Mouse (Mus musculus) hindbrain, embryonic 10.5 days (tissue): ENCODE measurements around the gene Wwp2. TPM values are rescaled to one million over a fixed set of nuclear protein-coding genes. Genes with fewer than 3 reads are reported as not detected.

Experiments
- DNase-seq: peaks from one replicate; pipeline ENCODE4 v3.0.0-alpha.2; 2017; ENCODE audit warnings: low spot score
- H3K27ac ChIP-seq: fragments of 300-500 bp; sonication (generic); 2 replicates; pipeline ENCODE4 v1.5.1; 2016; ENCODE audit warnings: mild to moderate bottlenecking, moderate library complexity
- H3K27me3 ChIP-seq: fragments of 300-500 bp; sonication (generic); 2 replicates; pipeline ENCODE4 v1.6.1; 2016; ENCODE audit warnings: mild to moderate bottlenecking; ENCODE audit not compliant: poor library complexity, insufficient read depth, severe bottlenecking
- H3K36me3 ChIP-seq: fragments of 300-500 bp; sonication (generic); 2 replicates; pipeline ENCODE4 v1.6.1; 2016; ENCODE audit warnings: mild to moderate bottlenecking, moderate library complexity
- H3K4me1 ChIP-seq: fragments of 300-500 bp; sonication (generic); replicated peaks from 2 replicates; pipeline ENCODE4 v1.6.1; 2016; ENCODE audit warnings: mild to moderate bottlenecking
- H3K4me3 ChIP-seq: fragments of 300-500 bp; sonication (generic); 2 replicates; pipeline ENCODE4 v1.5.1; 2016; ENCODE audit warnings: mild to moderate bottlenecking, moderate library complexity
- H3K9me3 ChIP-seq: fragments of 300-500 bp; sonication (generic); 2 replicates; pipeline ENCODE4 v1.6.1; 2016; ENCODE audit warnings: mild to moderate bottlenecking, moderate library complexity
- WGBS: fragments of 180-500 bp; shearing (Covaris S2); methylation state at CpG from one replicate; pipeline ENCODE4 v1.1.7; 2016; 5-methylcytosine and 5-hydroxymethylcytosine counted together
- polyA plus RNA-seq: library from polyadenylated mRNA; unstranded; fragments of >200 nt; fragmentation: Nextera tagmentation; extraction: Ambion mirVana; gene quantifications from 2 replicates; pipeline ENCODE4 v1.2.1, GENCODE M21; 2016

Gene Wwp2
- polyA plus RNA-seq, 1 experiment from 2014 or later = 64.6 TPM

DNA sequence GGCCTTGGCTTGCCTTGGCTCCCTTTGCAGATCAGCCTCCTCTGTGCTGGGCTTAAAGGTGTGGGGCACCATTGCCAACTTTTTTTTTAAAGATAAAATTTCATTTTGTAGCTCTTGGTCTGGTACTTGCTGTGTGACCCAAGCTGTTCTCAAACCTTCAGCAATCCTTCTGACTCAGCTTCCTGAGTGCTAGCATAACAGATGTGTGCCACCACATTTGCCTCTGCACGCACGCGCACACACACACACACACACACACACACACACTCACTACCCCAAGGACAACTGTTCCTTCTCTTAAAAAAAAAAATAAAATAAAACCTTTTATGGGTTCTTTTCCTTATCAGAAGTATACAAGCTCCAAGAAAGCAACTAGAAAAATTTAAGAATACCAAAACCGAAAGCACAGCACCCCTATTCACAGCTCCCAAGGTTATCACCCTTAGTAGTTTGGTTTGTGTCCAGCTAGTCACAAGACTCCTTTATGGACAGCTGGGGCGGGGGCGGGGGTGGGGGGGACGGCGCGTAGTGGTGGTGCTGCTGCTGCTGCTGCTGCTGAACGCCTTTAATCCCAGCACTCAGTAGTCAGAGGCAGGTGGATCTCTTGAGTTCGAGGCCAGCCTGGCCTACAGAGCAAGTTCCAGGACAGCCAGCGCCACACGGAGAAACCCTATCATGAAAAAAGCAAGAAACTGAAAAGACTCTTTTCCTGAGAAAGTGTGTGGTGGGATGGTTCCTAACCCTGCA, 68.2 kb downstream of the Wwp2 start:
- H3K9me3 ChIP-seq = no peaks in the 10 kb centered on the region
- no peak for DNase-seq
- peaks cover 23% of the 10 kb centered on the region for H3K36me3 ChIP-seq
- H3K4me3 ChIP-seq = no peak overlapping the region
- H3K4me1 ChIP-seq = peaks cover 27% of the 10 kb centered on the region
- no peaks in the 10 kb centered on the region for H3K27me3 ChIP-seq
- WGBS = 84% methylated on average over 13 of the region's 13 CpGs
- peak overlapping the region; percentile 54; the same call in 1 of the 2 replicates for H3K27ac ChIP-seq

DNA sequence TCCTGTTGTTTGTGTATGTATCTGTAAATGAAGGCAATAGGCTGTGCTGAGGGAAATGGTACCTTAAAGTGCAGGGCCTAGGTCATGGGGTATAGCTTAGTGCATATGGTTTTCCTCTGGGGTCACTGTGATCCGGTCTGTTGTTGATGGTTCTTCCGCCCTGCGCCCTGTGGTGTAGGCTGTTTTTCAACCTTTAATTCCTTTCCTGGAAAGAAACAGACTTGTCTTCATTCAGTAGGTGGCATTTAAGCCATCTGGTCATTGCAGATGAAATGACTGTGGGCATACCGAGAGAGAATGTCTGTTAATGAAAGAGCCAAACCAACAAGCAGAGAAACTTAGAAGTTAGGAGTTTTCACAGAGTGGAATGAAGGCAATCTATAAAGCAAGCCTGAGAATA, 69.1 kb downstream of the Wwp2 start:
- no peak overlapping the region for H3K4me3 ChIP-seq
- peak overlapping the region; percentile 51 for H3K27ac ChIP-seq

DNA sequence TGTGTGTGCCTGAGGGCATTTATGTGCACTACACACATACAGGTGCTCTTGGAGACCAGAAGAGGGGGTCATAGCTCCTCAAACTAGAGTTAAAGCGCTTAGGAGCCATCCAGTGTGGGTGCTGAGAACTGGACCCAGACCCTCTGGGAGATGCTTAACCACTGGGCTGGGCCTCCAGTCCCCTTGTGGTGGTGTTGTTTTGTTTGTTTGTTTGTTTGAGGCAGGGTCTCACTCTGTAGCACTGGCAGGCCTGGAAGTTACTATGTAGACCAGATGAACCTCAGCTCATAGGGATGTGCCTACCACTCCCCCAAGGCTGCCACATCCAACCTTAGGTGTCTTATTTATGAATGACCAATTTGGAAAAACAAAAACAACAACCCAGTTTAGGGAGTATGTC, 70.9 kb downstream of the Wwp2 start:
- H3K27me3 ChIP-seq = no peaks in the 10 kb centered on the region
- peaks cover 27% of the 10 kb centered on the region for H3K4me1 ChIP-seq
- no peak overlapping the region for H3K27ac ChIP-seq
- H3K9me3 ChIP-seq = no peaks in the 10 kb centered on the region
- H3K36me3 ChIP-seq = peaks cover 23% of the 10 kb centered on the region
- no peak overlapping the region for H3K4me3 ChIP-seq
- no peak for DNase-seq
- 86% methylated on average over 1 of the region's 1 CpGs for WGBS

More for the DNA sequence above, 69.1 kb downstream of the Wwp2 start:
- Histone ChIP-seq H3K36me3 (peaks cover 23% of the 10 kb centered on the region), H3K9me3 (no peaks in the 10 kb centered on the region), H3K4me1 (peaks cover 27% of the 10 kb centered on the region), H3K27me3 (no peaks in the 10 kb centered on the region)
- DNase-seq = no peak
- WGBS = 81% methylated on average over 4 of the region's 4 CpGs

DNA sequence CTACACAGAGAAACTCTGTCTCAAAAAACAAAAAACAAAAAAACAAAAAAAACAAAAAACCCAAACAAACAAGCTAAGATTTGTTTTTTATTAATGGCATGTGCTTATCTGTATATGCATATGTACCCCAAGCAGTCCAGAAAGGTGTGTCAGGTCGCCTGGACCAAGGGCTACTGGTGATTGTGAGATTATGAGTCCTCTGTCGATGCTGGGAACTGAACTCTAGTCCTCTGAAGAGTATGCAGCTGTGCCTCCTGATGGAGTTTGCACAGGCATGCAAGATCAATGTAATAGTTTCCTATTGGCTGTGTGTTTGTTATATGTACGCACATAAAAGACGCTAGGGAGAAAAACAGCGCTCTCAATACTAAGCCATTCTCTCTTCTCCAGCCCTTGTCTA, 74.0 kb downstream of the Wwp2 start:
- 92% methylated on average over 5 of the region's 5 CpGs for WGBS
- H3K4me3 ChIP-seq = no peak overlapping the region
- H3K27me3 ChIP-seq = no peaks in the 10 kb centered on the region
- no peaks in the 10 kb centered on the region for H3K9me3 ChIP-seq
- H3K36me3 ChIP-seq = peaks cover 23% of the 10 kb centered on the region
- H3K27ac ChIP-seq = no peak overlapping the region
- no peak for DNase-seq
- peaks cover under 1% of the 10 kb centered on the region; the same call in 1 of the 2 replicates for H3K4me1 ChIP-seq

GRCm38 (mm10) chr8:107510766-107511165, 74.6 kb downstream of the Wwp2 start:
- Histone ChIP-seq H3K27me3 (no peaks in the 10 kb centered on the region), H3K4me3 (no peak overlapping the region), H3K9me3 (no peaks in the 10 kb centered on the region), H3K4me1 (no peaks in the 10 kb centered on the region), H3K27ac (no peak overlapping the region), H3K36me3 (peaks cover 23% of the 10 kb centered on the region)
- DNase-seq = no peak
- 90% methylated on average over 3 of the region's 3 CpGs for WGBS

GRCm38 (mm10) chr8:107513249-107513648, 77.1 kb downstream of the Wwp2 start:
- 88% methylated on average over 2 of the region's 2 CpGs for WGBS
- no peak for DNase-seq
- H3K27ac ChIP-seq = no peak overlapping the region
- no peaks in the 10 kb centered on the region for H3K4me1 ChIP-seq
- H3K27me3 ChIP-seq = no peaks in the 10 kb centered on the region
- no peaks in the 10 kb centered on the region for H3K9me3 ChIP-seq
- peaks cover 9% of the 10 kb centered on the region for H3K36me3 ChIP-seq
- no peak overlapping the region for H3K4me3 ChIP-seq

DNA sequence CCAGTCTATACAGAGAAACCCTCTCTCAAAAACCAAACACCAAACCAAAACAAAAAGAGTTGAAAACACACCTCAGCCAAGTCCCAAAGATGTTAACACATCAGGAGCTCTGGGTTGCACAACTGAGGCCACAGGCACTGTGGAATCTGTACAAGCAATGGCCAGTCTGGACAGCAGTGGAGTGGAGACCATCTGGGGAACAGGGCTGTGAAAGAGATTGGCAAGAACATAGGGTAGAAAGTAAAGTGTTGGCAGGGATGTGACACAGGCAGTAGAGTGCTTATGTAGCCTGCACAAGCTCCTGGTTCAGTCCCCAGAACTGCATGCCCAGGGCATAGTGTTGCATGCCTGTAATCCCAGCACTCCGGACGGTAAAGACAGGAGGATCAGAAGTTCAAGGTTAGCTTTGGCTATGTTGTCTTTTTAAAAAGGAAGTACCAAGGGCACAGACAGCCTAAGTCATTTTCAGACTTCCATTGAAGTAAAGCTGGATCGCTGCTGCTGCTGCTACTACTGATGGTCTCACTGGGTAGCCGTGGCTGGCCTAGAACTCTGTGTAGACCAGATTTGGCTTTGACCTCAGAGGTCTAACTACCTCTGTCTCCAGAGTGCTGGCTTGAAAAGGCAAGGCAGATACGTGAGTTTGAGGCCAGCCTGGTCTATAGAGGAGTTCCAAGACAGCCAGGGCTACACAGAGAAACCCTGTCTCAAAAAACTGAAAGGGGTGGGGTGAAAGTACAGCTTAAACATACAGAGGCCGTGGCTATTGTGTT, 79.0 kb downstream of the Wwp2 start:
- WGBS = 92% methylated on average over 6 of the region's 6 CpGs
- Histone ChIP-seq H3K4me3 (no peak overlapping the region), H3K27ac (no peak overlapping the region)

DNA sequence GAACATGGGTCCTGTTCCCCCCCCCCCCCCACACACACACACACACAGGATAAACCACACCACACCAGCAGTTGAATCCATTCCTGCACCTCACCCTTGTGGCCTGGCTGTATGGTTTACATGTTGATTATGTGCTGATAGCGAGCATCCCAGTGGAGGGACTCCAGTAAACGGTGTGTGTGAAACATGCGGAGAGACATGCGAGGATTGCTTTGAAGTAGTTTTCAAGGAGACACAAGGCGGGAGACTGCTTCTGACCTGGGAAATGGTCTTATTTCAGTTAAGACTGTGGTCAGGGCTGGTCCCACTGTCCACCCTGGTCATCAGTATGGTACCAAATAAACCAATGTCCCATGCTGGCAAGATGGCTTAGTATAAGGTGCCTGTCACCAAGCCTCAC, 82.6 kb downstream of the Wwp2 start:
- DNase-seq = no peak
- H3K4me1 ChIP-seq = 0 out of 2 replicates have a peak, but pooled peaks cover 8% of the 10 kb centered on the region
- H3K27ac ChIP-seq = no peak overlapping the region
- no peak overlapping the region for H3K4me3 ChIP-seq
- no peaks in the 10 kb centered on the region for H3K9me3 ChIP-seq
- H3K27me3 ChIP-seq = no peaks in the 10 kb centered on the region
- peaks cover 16% of the 10 kb centered on the region for H3K36me3 ChIP-seq
- WGBS = 85% methylated on average over 5 of the region's 5 CpGs

More for the DNA sequence above, 79.0 kb downstream of the Wwp2 start:
- H3K4me1 ChIP-seq = 0 out of 2 replicates have a peak, but pooled peaks cover 8% of the 10 kb centered on the region
- no peaks in the 10 kb centered on the region for H3K9me3 ChIP-seq
- DNase-seq = no peak
- no peaks in the 10 kb centered on the region for H3K27me3 ChIP-seq
- H3K36me3 ChIP-seq = peaks cover 16% of the 10 kb centered on the region

GRCm38 (mm10) chr8:107519860-107520259, 83.7 kb downstream of the Wwp2 start:
- H3K27ac ChIP-seq = no peak overlapping the region

GRCm38 (mm10) chr8:107521788-107522554, 85.8 kb downstream of the Wwp2 start:
- no peak overlapping the region for H3K4me3 ChIP-seq
- H3K27me3 ChIP-seq = no peaks in the 10 kb centered on the region
- H3K27ac ChIP-seq = no peak overlapping the region
- H3K4me1 ChIP-seq = 0 out of 2 replicates have a peak, but pooled peaks cover 8% of the 10 kb centered on the region
- peaks cover 16% of the 10 kb centered on the region for H3K36me3 ChIP-seq
- DNase-seq = no peak
- 89% methylated on average over 8 of the region's 8 CpGs for WGBS
- H3K9me3 ChIP-seq = no peaks in the 10 kb centered on the region

More at GRCm38 (mm10) chr8:107519860-107520259, 83.7 kb downstream of the Wwp2 start:
- Histone ChIP-seq H3K27me3 (no peaks in the 10 kb centered on the region), H3K4me1 (0 out of 2 replicates have a peak, but pooled peaks cover 8% of the 10 kb centered on the region), H3K9me3 (no peaks in the 10 kb centered on the region), H3K36me3 (peaks cover 16% of the 10 kb centered on the region), H3K4me3 (no peak overlapping the region)
- DNase-seq = peak; percentile 31
- WGBS = 44% methylated on average over 4 of the region's 4 CpGs

DNA sequence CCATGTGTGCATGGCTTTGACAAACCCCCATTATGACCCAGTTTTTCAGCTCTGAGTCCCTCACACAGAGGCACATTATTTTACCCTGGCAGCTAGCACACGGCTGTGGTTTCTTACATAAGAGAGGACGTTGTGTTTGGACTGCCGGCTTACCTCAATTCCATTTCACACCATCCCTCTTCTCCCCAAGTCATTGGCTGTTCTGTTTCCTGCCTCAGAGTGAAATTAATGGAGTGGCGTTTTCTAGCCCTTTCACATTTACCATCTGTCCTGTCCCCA, 86.3 kb downstream of the Wwp2 start:
- peaks cover 16% of the 10 kb centered on the region for H3K36me3 ChIP-seq
- H3K27me3 ChIP-seq = no peaks in the 10 kb centered on the region
- 84% methylated on average over 4 of the region's 4 CpGs for WGBS
- no peaks in the 10 kb centered on the region for H3K9me3 ChIP-seq
- DNase-seq = no peak
- 0 out of 2 replicates have a peak, but pooled peaks cover 8% of the 10 kb centered on the region for H3K4me1 ChIP-seq
- H3K27ac ChIP-seq = no peak overlapping the region
- H3K4me3 ChIP-seq = no peak overlapping the region

DNA sequence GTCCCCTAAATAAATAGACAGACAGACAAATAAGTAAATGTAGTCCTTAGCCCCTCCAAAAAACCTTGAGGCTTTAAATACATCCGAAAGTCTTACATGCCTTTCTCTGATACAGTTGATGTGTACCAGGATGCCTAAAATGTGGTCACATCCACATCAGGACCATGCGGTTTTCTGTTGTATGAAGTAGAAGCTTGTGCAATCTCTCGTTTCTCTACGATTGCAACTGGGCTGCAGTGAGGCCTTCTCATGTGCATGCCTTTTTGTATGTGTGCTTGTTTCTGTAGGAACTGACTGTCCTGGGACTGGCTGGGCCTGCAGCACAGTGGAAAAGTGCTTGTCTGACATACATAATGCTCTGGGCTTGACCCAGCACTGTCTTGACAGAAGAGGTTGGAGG, 88.4 kb downstream of the Wwp2 start:
- no peaks in the 10 kb centered on the region for H3K36me3 ChIP-seq
- WGBS = 94% methylated on average over 4 of the region's 4 CpGs
- H3K4me3 ChIP-seq = no peak overlapping the region
- no peak overlapping the region for H3K27ac ChIP-seq
- H3K9me3 ChIP-seq = no peaks in the 10 kb centered on the region
- peaks cover 11% of the 10 kb centered on the region; the same call in 1 of the 2 replicates for H3K4me1 ChIP-seq
- no peak for DNase-seq
- no peaks in the 10 kb centered on the region for H3K27me3 ChIP-seq
